Mouse (Mus musculus) forebrain, embryonic 12.5 days (tissue): ENCODE data around the gene C8b. TPM values are rescaled to one million over a fixed set of nuclear protein-coding genes. Genes with fewer than 3 reads are reported as not detected.

ENCODE experiments used
- ATAC-seq: fragments of 200-750 bp; cut with Nextera tagmentation; 2 replicates; pipeline ENCODE4 v1.8.0; 2017; ENCODE audit warnings: moderate TSS enrichment; ENCODE audit not compliant: low FRiP score
- H3K27ac ChIP-seq: fragments of 300-500 bp; sonication (generic); 2 replicates; pipeline ENCODE4 v1.5.1; 2016; ENCODE audit warnings: mild to moderate bottlenecking
- H3K27me3 ChIP-seq: fragments of 300-500 bp; sonication (generic); 2 replicates; pipeline ENCODE4 v1.6.1; 2016; ENCODE audit warnings: mild to moderate bottlenecking
- H3K36me3 ChIP-seq: fragments of 300-500 bp; sonication (generic); replicated peaks from 2 replicates; pipeline ENCODE4 v1.6.1; 2016; ENCODE audit warnings: mild to moderate bottlenecking
- H3K4me1 ChIP-seq: fragments of 300-500 bp; sonication (generic); 2 replicates; pipeline ENCODE4 v1.6.1; 2016
- H3K4me2 ChIP-seq: fragments of 300-500 bp; sonication (generic); 2 replicates; pipeline ENCODE4 v1.6.1; 2016; ENCODE audit warnings: mild to moderate bottlenecking, moderate library complexity
- H3K4me3 ChIP-seq: fragments of 300-500 bp; sonication (generic); replicated peaks from 2 replicates; pipeline ENCODE4 v1.5.1; 2016; ENCODE audit warnings: mild to moderate bottlenecking
- H3K9ac ChIP-seq: fragments of 300-500 bp; sonication (generic); 2 replicates; pipeline ENCODE4 v1.6.1; 2016; ENCODE audit warnings: mild to moderate bottlenecking
- H3K9me3 ChIP-seq: fragments of 300-500 bp; sonication (generic); 2 replicates; pipeline ENCODE4 v1.6.1; 2016
- WGBS: fragments of 180-500 bp; shearing (Covaris S2); methylation state at CpG from one replicate; pipeline ENCODE4 v1.1.7; 2016; 5-methylcytosine and 5-hydroxymethylcytosine counted together
- polyA plus RNA-seq: library from polyadenylated mRNA; unstranded; fragments of >200 nt; fragmentation: Nextera tagmentation; extraction: Ambion mirVana; gene quantifications from 2 replicates; pipeline ENCODE4 v1.2.1, GENCODE M21; 2016

C8b gene
- polyA plus RNA-seq, 1 experiment from 2014 or later, result not detected

DNA sequence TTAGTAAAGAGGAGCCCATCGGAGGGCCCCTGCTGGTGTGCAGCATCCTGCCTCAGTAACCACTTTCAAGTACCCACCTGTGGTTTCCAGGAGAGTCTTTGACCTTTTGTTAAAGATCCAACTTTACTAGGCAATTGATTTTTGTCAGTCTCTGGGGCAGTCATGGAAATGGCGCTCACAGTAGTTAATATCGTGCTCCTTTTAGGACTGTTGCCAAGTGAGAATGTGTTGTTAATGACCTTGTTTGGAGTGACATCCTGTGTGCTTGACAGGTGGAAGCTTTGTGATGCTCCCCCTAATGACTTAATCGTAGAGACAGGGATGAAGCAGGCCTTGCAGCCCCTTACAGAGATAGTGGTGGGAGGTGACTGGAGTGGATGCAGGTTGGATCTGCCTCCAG, 4.2 kb downstream of the C8b start:
- Histone ChIP-seq H3K4me2 (no peak overlapping the region), H3K4me3 (no peak overlapping the region), H3K27me3 (no peaks in the 10 kb centered on the region), H3K9ac (no peak overlapping the region), H3K36me3 (no peaks in the 10 kb centered on the region), H3K9me3 (no peaks in the 10 kb centered on the region), H3K27ac (no peak overlapping the region), H3K4me1 (no peaks in the 10 kb centered on the region)
- 70% methylated on average over 4 of the region's 4 CpGs for WGBS
- ATAC-seq, result no peak

DNA sequence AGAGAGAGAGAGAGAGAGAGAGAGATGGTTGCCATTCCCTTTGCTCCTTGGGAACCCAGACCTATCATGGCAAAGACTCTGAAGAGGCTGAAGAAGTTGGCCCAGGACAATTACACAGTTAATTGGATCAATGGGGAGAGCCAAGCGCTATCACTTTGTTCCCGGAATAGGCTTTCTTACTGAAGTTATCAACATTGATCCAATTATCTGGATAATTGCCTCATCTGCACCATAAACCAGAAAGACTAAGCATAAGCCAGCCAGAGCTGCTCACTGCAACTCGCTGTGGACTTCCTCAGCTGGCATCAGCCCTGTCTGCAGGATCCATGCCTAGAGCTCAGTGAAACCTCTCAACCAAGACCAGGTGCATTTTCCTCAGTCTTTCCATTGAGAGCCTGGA, 9.5 kb downstream of the C8b start:
- Histone ChIP-seq H3K9me3 (no peaks in the 10 kb centered on the region), H3K4me2 (no peak overlapping the region), H3K4me3 (no peak overlapping the region), H3K36me3 (no peaks in the 10 kb centered on the region), H3K9ac (no peak overlapping the region), H3K27ac (no peak overlapping the region), H3K27me3 (no peaks in the 10 kb centered on the region), H3K4me1 (no peaks in the 10 kb centered on the region)
- WGBS, result 36% methylated on average over 3 of the region's 3 CpGs
- no peak for ATAC-seq

DNA sequence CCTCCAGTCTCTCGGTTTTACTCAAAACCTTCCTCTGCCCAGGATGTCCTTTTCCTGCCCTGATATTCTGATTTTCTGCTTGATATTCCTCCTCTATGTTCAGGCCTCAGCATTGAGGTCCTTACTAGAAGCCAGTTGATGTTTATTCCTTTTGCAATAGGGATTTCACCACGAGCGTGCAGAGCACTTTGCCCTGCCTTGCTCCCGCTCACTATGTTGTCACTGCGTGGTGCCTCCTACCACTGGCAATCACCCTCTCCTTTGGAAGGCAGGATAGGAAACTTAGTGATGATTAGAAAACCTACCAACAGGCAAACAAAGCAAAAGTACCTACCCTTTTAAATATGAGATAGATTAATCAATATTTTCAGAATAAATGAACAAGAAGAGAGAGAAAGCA, 13.3 kb downstream of the C8b start:
- no peaks in the 10 kb centered on the region for H3K36me3 ChIP-seq
- 90% methylated on average over 5 of the region's 5 CpGs for WGBS
- no peak overlapping the region for H3K27ac ChIP-seq
- H3K27me3 ChIP-seq, result no peaks in the 10 kb centered on the region
- H3K4me1 ChIP-seq, result no peaks in the 10 kb centered on the region
- H3K9ac ChIP-seq, result no peak overlapping the region
- no peak overlapping the region for H3K4me3 ChIP-seq
- no peaks in the 10 kb centered on the region for H3K9me3 ChIP-seq
- H3K4me2 ChIP-seq, result no peak overlapping the region
- ATAC-seq, result no peak

DNA sequence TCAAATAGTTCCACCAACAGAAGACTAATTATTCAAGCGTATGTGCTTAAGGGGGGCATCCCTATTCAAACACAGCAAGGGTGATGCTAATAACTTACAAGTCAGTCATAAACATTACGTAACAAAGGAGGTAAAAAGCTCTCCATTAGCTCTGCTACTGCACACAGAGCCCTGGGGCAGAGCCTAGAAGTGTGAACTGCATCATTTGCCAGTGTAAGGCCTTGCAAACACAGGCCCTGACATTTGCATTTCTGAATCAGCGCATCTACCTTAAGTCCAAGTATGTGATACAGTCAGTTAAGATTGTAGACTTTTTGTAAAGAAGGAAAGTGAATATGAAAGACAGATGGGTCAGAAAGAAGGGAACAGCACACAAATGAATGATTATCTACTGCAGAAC, 15.3 kb downstream of the C8b start:
- no peaks in the 10 kb centered on the region for H3K27me3 ChIP-seq
- H3K9ac ChIP-seq, result no peak overlapping the region
- H3K9me3 ChIP-seq, result no peaks in the 10 kb centered on the region
- ATAC-seq, result no peak
- no peaks in the 10 kb centered on the region for H3K4me1 ChIP-seq
- H3K36me3 ChIP-seq, result no peaks in the 10 kb centered on the region
- WGBS, result 87% methylated on average over 3 of the region's 3 CpGs
- no peak overlapping the region for H3K4me3 ChIP-seq
- H3K4me2 ChIP-seq, result no peak overlapping the region
- H3K27ac ChIP-seq, result no peak overlapping the region

DNA sequence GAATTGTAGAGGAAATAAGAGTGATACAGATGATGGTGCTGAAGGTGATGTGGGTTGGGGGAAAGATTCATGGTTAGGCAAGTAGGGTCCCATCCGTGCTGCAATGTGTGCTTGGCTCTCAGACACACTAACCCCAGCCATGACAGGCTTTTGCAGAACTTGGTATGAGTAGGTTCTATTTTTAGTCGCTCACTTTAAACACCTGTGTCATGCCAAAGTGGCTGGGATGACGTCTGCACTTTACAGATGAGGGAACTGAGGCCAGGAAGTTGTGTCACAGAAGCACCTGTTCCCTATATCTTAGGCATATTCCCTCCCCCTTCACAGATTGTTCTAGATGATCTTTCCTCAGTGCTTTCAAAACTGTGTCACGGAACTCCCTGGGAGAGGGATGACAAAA, 16.2 kb downstream of the C8b start:
- H3K9me3 ChIP-seq, result no peaks in the 10 kb centered on the region
- no peaks in the 10 kb centered on the region for H3K36me3 ChIP-seq
- H3K4me1 ChIP-seq, result no peaks in the 10 kb centered on the region
- no peak overlapping the region for H3K4me3 ChIP-seq
- no peak for ATAC-seq
- H3K4me2 ChIP-seq, result no peak overlapping the region
- no peak overlapping the region for H3K27ac ChIP-seq
- 86% methylated on average over 4 of the region's 4 CpGs for WGBS
- H3K9ac ChIP-seq, result no peak overlapping the region
- no peaks in the 10 kb centered on the region for H3K27me3 ChIP-seq

DNA sequence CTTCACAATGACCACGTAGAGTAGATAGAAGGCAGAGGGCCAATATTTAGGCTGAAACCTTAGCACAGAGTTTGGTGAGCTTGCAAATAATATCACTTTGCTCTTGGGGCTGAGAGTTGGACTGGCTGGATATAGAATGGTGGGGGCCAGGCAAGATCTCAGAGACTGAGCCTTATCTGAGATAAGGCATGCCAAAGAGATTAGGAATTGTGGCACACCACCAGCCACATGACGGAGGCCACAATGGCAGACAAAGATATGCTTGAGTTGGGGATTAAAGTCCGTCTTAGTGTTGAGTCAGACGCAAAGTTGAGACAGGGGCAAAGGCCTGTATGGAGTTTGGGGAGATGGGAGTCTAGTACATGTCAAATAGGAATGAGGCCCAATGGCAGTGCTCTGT, 26.0 kb downstream of the C8b start:
- ATAC-seq, result no peak
- 91% methylated on average over 4 of the region's 4 CpGs for WGBS
- no peaks in the 10 kb centered on the region for H3K36me3 ChIP-seq
- no peaks in the 10 kb centered on the region for H3K9me3 ChIP-seq
- H3K27ac ChIP-seq, result no peak overlapping the region
- H3K4me2 ChIP-seq, result no peak overlapping the region
- no peak overlapping the region for H3K9ac ChIP-seq
- H3K4me3 ChIP-seq, result no peak overlapping the region
- no peaks in the 10 kb centered on the region for H3K4me1 ChIP-seq
- no peaks in the 10 kb centered on the region for H3K27me3 ChIP-seq

DNA sequence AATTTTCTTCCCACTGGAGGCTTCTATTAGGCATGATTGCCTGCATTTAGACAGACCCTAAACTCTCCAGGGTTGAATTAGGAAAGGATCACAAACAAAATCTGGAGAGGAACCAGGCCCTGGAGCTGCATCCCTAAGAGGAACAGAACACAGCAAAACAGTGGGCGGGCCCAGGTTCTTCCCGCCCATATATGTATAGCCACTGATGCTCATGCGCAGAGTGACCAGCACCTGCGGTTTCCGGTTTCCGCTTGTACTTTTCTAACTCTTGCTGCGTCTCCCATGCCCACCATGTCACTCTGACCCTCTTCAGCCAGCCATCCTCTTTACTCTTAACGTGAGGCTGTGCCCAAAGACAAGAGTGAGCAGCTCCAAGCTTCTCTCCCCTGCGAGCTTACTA, 32.8 kb downstream of the C8b start:
- no peaks in the 10 kb centered on the region for H3K36me3 ChIP-seq
- H3K4me1 ChIP-seq, result no peaks in the 10 kb centered on the region
- 83% methylated on average over 9 of the region's 9 CpGs for whole genome bisulfite sequencing
- H3K9ac ChIP-seq, result no peak overlapping the region
- no peaks in the 10 kb centered on the region for H3K9me3 ChIP-seq
- H3K4me2 ChIP-seq, result no peak overlapping the region
- no peaks in the 10 kb centered on the region for H3K27me3 ChIP-seq
- H3K4me3 ChIP-seq, result no peak overlapping the region
- no peak for ATAC-seq
- no peak overlapping the region for H3K27ac ChIP-seq

DNA sequence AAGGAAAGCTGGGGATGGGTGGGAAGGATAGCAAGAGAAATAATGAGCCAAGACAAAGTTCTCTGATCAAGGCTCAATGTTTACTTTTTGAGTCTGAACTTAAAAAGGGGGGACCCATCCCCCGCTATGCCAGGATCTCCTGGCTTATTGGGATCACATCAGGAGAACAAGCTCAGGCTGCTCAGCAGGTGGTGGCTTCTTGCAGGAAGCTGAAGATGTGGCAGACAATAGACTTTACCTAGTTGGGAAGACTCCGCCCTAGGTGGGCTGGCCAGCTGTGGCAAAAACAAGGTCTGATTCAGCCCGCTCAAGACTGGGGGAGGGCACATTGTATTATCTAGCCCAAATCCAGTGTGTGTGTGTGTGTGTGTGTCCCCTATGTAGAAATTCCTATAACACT, 35.5 kb downstream of the C8b start:
- H3K27me3 ChIP-seq, result no peaks in the 10 kb centered on the region
- no peaks in the 10 kb centered on the region for H3K36me3 ChIP-seq
- no peak overlapping the region for H3K9ac ChIP-seq
- H3K4me3 ChIP-seq, result no peak overlapping the region
- no peaks in the 10 kb centered on the region for H3K9me3 ChIP-seq
- H3K4me1 ChIP-seq, result no peaks in the 10 kb centered on the region
- WGBS, result 91% methylated on average over 3 of the region's 3 CpGs
- no peak overlapping the region for H3K27ac ChIP-seq
- no peak overlapping the region for H3K4me2 ChIP-seq
- ATAC-seq, result no peak

DNA sequence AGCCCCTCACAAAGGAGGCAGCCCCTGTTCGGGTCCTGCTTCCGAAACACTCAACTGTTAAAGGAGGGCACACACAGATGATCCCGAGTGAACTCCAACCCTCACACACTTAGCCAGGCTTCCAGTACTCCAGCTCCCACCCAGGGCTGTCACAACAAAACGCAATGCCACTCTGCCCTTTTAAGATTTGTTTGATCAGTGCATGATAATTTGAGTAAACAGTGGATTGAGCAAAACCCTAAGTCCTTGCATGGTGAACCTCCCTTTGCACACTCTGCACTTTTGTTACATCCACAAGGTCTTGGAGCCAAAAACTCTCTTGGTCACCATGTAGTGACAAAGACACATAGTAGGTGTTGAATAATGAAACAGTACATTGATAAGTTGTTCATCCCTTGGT, 38.0 kb downstream of the C8b start:
- Histone ChIP-seq H3K27ac (no peak overlapping the region), H3K27me3 (no peaks in the 10 kb centered on the region), H3K9ac (no peak overlapping the region), H3K4me2 (no peak overlapping the region), H3K36me3 (no peaks in the 10 kb centered on the region), H3K4me1 (no peaks in the 10 kb centered on the region), H3K9me3 (no peaks in the 10 kb centered on the region), H3K4me3 (no peak overlapping the region)
- ATAC-seq, result no peak
- 87% methylated on average over 4 of the region's 4 CpGs for WGBS

DNA sequence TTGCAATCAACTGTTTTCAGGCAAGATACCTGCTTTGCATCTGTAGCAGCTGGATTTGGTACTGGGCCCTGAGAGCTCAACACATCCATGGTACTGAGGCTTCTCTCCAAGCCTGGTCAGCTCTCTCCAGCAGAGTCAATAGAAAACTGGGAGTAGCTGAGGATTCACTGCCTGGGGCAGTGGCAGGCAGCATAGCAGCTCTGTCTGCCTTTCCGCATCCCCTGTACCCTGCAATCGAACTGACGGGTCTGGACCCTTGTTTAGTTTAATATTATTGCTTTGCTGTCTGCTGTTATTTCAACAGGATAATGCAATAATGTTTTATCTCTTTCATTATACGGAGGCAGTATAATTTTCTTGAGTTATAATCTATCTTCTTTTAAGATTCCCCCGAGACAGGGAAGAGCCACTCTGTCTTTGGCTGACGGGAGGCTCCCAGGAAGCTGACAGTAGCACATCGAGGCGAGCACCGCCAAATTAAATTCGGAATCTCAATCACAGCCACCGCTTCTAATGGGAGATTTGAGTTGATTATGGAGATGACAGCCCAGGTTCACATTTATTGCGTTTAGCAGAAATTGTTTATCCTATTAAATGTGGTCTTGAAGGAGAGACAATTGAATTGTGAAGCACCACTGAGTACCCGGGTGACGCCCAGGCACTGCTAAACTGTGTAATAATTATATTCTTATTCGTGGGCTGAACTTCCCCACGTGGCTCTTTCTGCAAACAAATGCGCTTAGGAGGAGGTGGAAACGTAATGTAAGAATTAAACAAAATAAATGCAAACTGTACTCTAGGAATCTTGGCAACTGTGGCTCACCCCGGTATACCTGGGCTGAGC, 39.5 kb downstream of the C8b start:
- 78% methylated on average over 19 of the region's 19 CpGs for WGBS
- no peak for ATAC-seq
- no peak overlapping the region for H3K4me3 ChIP-seq
- no peak overlapping the region for H3K9ac ChIP-seq
- no peaks in the 10 kb centered on the region for H3K9me3 ChIP-seq
- H3K27me3 ChIP-seq, result no peaks in the 10 kb centered on the region
- no peak overlapping the region for H3K27ac ChIP-seq
- H3K4me2 ChIP-seq, result no peak overlapping the region
- no peaks in the 10 kb centered on the region for H3K36me3 ChIP-seq
- 0 out of 2 replicates have a peak, but pooled peaks cover under 1% of the 10 kb centered on the region for H3K4me1 ChIP-seq

DNA sequence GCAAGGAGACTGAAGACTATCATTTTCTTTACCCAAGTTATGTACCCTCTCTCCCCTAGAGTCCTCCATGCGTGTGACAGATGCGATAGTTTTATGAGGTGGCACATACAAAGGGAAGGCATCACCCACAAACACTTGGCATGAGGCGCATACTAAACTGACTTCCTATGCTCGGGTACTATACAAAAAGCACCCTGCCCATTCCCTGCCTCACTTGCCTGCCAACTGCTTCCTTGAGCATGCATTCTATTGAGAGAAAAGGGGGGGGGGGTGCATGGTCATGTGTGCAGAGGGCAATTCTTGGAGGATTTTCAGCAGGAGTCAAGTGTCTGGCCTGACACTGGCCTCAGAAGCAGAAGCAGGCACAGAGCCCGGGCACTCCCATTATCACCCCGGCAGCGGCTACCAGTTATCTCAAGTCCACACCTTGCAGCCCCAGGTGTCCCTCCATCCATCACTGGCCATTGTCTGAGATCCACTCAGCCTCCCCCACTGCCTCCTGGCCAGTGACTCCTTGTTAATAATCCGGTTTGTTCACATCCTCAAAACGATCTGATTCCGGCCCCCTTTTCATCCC, 44.7 kb downstream of the C8b start:
- 76% methylated on average over 10 of the region's 10 CpGs for WGBS
- no peaks in the 10 kb centered on the region for H3K36me3 ChIP-seq
- H3K9me3 ChIP-seq, result no peaks in the 10 kb centered on the region
- no peak overlapping the region for H3K4me2 ChIP-seq
- no peak overlapping the region for H3K4me3 ChIP-seq
- no peak overlapping the region for H3K9ac ChIP-seq
- no peak for ATAC-seq
- peaks cover 5% of the 10 kb centered on the region; the same call in 1 of the 2 replicates for H3K4me1 ChIP-seq
- H3K27ac ChIP-seq, result no peak overlapping the region
- H3K27me3 ChIP-seq, result no peaks in the 10 kb centered on the region

DNA sequence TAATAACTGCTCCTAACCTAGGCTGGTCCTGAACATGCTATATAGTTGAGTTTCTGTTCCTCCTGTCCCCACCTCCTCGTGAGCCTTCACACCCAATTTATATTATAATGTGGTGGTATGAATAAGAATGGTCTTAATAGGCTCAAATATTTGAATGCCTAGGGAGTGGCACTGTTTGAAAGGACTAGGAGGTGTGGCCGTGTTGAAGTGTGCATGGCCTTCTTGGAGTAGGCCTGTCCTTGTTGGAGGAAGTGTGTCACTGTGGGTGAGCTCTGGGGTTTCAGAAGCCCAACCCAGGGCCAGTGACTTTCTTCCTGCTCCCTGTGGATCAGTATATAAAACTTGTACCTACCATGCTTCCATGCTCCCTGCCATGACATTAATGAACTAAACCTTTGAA, 47.5 kb downstream of the C8b start:
- Histone ChIP-seq H3K9me3 (no peaks in the 10 kb centered on the region), H3K27me3 (no peaks in the 10 kb centered on the region), H3K27ac (no peak overlapping the region), H3K4me1 (peaks cover 5% of the 10 kb centered on the region; the same call in 1 of the 2 replicates), H3K36me3 (no peaks in the 10 kb centered on the region), H3K4me3 (no peak overlapping the region), H3K4me2 (no peak overlapping the region), H3K9ac (no peak overlapping the region)
- 64% methylated on average over 2 of the region's 2 CpGs for WGBS
- ATAC-seq, result no peak
